Mouse (Mus musculus): ENCODE results near the gene Rpa2. TPM values are rescaled to one million over a fixed set of nuclear protein-coding genes. Genes with fewer than 3 reads are reported as not detected.

The Rpa2 gene
- polyA plus RNA-seq, 1 experiment from 2014 or later, result 32.1 TPM

- TF ChIP-seq CTCF (IDR thresholded peaks at IDR 0.05; ENCODE audit: low read depth) (no peak), EP300 (optimal IDR thresholded peaks at IDR 0.05) (no peak)
- WGBS, result 75% methylated on average over 7 of the region's 7 CpGs
- ATAC-seq (ENCODE audit: low FRiP score, low TSS enrichment), result no peak
Observed at GRCm38 (mm10) chr4:132816404-132816803, 48.3 kb downstream of the Rpa2 start.

GRCm38 (mm10) chr4:132816855-132817254 lies 48.7 kb downstream of the Rpa2 start:
- Histone ChIP-seq H3K9ac (ENCODE audit: low read length) (no peak overlapping the region), H3K27me3 (ENCODE audit: control insufficient read depth, insufficient read depth, low read length) (no peaks in the 10 kb centered on the region), H3K36me3 (ENCODE audit: control insufficient read depth, insufficient read depth, low read length) (no peaks in the 10 kb centered on the region), H3K4me3 (ENCODE audit: low read depth, low read length) (no peak overlapping the region), H3K9me3 (ENCODE audit: control insufficient read depth, low read length) (no peaks in the 10 kb centered on the region), H3K4me2 (replicated peaks; ENCODE audit: low read depth) (no peak overlapping the region), H3K4me1 (replicated peaks; ENCODE audit: control insufficient read depth, insufficient read depth) (no peaks in the 10 kb centered on the region), H3K27ac (replicated peaks) (no peak overlapping the region)
- WGBS, result 62% methylated on average over 2 of the region's 2 CpGs
- ATAC-seq (ENCODE audit: low FRiP score, low TSS enrichment), result no peak
- DNase-seq (ENCODE audit: low spot score), result no peak
- TF ChIP-seq CTCF (IDR thresholded peaks at IDR 0.05; ENCODE audit: low read depth) (no peak), EP300 (optimal IDR thresholded peaks at IDR 0.05) (no peak)

More at GRCm38 (mm10) chr4:132816404-132816803, 48.3 kb downstream of the Rpa2 start:
- H3K9me3 ChIP-seq (ENCODE audit: control insufficient read depth, low read length), result no peaks in the 10 kb centered on the region
- H3K4me3 ChIP-seq (ENCODE audit: low read depth, low read length), result no peak overlapping the region
- no peaks in the 10 kb centered on the region for H3K4me1 ChIP-seq (replicated peaks; ENCODE audit: control insufficient read depth, insufficient read depth)
- no peak overlapping the region for H3K27ac ChIP-seq (replicated peaks)
- no peaks in the 10 kb centered on the region for H3K27me3 ChIP-seq (ENCODE audit: control insufficient read depth, insufficient read depth, low read length)
- no peaks in the 10 kb centered on the region for H3K36me3 ChIP-seq (ENCODE audit: control insufficient read depth, insufficient read depth, low read length)
- no peak overlapping the region for H3K4me2 ChIP-seq (replicated peaks; ENCODE audit: low read depth)
- H3K9ac ChIP-seq (ENCODE audit: low read length), result no peak overlapping the region
- no peak for DNase-seq (ENCODE audit: low spot score)

GRCm38 (mm10) chr4:132818442-132818841 lies 50.3 kb downstream of the Rpa2 start:
- Histone ChIP-seq H3K9me3 (ENCODE audit: control insufficient read depth, low read length) (no peaks in the 10 kb centered on the region), H3K27me3 (ENCODE audit: control insufficient read depth, insufficient read depth, low read length) (no peaks in the 10 kb centered on the region), H3K27ac (replicated peaks) (no peak overlapping the region), H3K4me2 (replicated peaks; ENCODE audit: low read depth) (no peak overlapping the region), H3K36me3 (ENCODE audit: control insufficient read depth, insufficient read depth, low read length) (no peaks in the 10 kb centered on the region), H3K4me1 (replicated peaks; ENCODE audit: control insufficient read depth, insufficient read depth) (no peaks in the 10 kb centered on the region), H3K9ac (ENCODE audit: low read length) (no peak overlapping the region), H3K4me3 (ENCODE audit: low read depth, low read length) (no peak overlapping the region)
- no peak for ATAC-seq (ENCODE audit: low FRiP score, low TSS enrichment)
- 56% methylated on average over 2 of the region's 2 CpGs for WGBS
- DNase-seq (ENCODE audit: low spot score), result no peak
- TF ChIP-seq CTCF (IDR thresholded peaks at IDR 0.05; ENCODE audit: low read depth), result 0 out of 2 replicates have a peak, but pooled peaks have one; percentile 3
- TF ChIP-seq EP300 (optimal IDR thresholded peaks at IDR 0.05), result no peak

GRCm38 (mm10) chr4:132823614-132824366 lies 55.7 kb downstream of the Rpa2 start:
- DNase-seq (ENCODE audit: low spot score) (peak; percentile 80), ATAC-seq (ENCODE audit: low FRiP score, low TSS enrichment) (peak; percentile 75)
- no peak overlapping the region for H3K4me3 ChIP-seq (ENCODE audit: low read depth, low read length)
- H3K9me3 ChIP-seq (ENCODE audit: control insufficient read depth, low read length), result no peaks in the 10 kb centered on the region
- 69% methylated on average over 8 of the region's 8 CpGs for WGBS
- H3K4me1 ChIP-seq (replicated peaks; ENCODE audit: control insufficient read depth, insufficient read depth), result no peaks in the 10 kb centered on the region
- no peaks in the 10 kb centered on the region for H3K27me3 ChIP-seq (ENCODE audit: control insufficient read depth, insufficient read depth, low read length)
- H3K36me3 ChIP-seq (ENCODE audit: control insufficient read depth, insufficient read depth, low read length), result peaks cover 15% of the 10 kb centered on the region
- H3K4me2 ChIP-seq (replicated peaks; ENCODE audit: low read depth), result no peak overlapping the region
- H3K9ac ChIP-seq (ENCODE audit: low read length), result no peak overlapping the region
- H3K27ac ChIP-seq (replicated peaks), result no peak overlapping the region
- no peak for TF ChIP-seq EP300 (optimal IDR thresholded peaks at IDR 0.05)
- TF ChIP-seq CTCF (IDR thresholded peaks at IDR 0.05; ENCODE audit: low read depth), result peak; percentile 87

Other genes starting within 250 kb of the Rpa2 start
- gene Atpif1, start 234.7 kb upstream of the Rpa2 start, polyA plus RNA-seq (2015; fragmentation: Nextera tagmentation; extraction: Ambion mirVana), result 1,179 and 1,213 TPM in 2 replicates
- 103 and 116 TPM in 2 replicates for gene Dnajc8, start 232.8 kb upstream of the Rpa2 start, polyA plus RNA-seq (2015; fragmentation: Nextera tagmentation; extraction: Ambion mirVana)
- gene Ptafr, start 204.3 kb upstream of the Rpa2 start, polyA plus RNA-seq (2015; fragmentation: Nextera tagmentation; extraction: Ambion mirVana), result 0.88 and 0.90 TPM in 2 replicates
- gene Eya3, start 129.3 kb upstream of the Rpa2 start, polyA plus RNA-seq (2015; fragmentation: Nextera tagmentation; extraction: Ambion mirVana), result 9.9 and 10.4 TPM in 2 replicates
- gene Xkr8, start 35.8 kb upstream of the Rpa2 start, polyA plus RNA-seq (2015; fragmentation: Nextera tagmentation; extraction: Ambion mirVana), result 1.8 and 2.5 TPM in 2 replicates
- 4.6 and 5.2 TPM in 2 replicates for gene Smpdl3b, start 11.1 kb upstream of the Rpa2 start, polyA plus RNA-seq (2015; fragmentation: Nextera tagmentation; extraction: Ambion mirVana)
- 0.72 and 0.79 TPM in 2 replicates for gene Themis2, start 28.1 kb downstream of the Rpa2 start, polyA plus RNA-seq (2015; fragmentation: Nextera tagmentation; extraction: Ambion mirVana)
- 18.7 and 18.9 TPM in 2 replicates for gene Ppp1r8, start 74.8 kb downstream of the Rpa2 start, polyA plus RNA-seq (2015; fragmentation: Nextera tagmentation; extraction: Ambion mirVana)
- 56.4 and 56.7 TPM in 2 replicates for gene Stx12, start 116.2 kb downstream of the Rpa2 start, polyA plus RNA-seq (2015; fragmentation: Nextera tagmentation; extraction: Ambion mirVana)
- gene Fam76a, start 154.2 kb downstream of the Rpa2 start, polyA plus RNA-seq (2015; fragmentation: Nextera tagmentation; extraction: Ambion mirVana), result 33.3 and 34.3 TPM in 2 replicates
- gene Fgr, start 205.8 kb downstream of the Rpa2 start, polyA plus RNA-seq (2015; fragmentation: Nextera tagmentation; extraction: Ambion mirVana), result 0.15 and 0.18 TPM in 2 replicates
- gene Ahdc1, start 242.9 kb downstream of the Rpa2 start, polyA plus RNA-seq (2015; fragmentation: Nextera tagmentation; extraction: Ambion mirVana), result 2.8 and 3.2 TPM in 2 replicates

All from stomach, postnatal 0 days (tissue).